Mouse (Mus musculus) myocyte (in vitro differentiated cells): ENCODE measurements at regions not wholly inside any gene's neighbourhood (a gene's known extent, or its start where the extent isn't known, plus 50 kb on each side); places are given as distances from the start of the nearest gene placed in this dataset.

Experiments
- E2F4 ChIP-seq: IDR thresholded peaks from one replicate; pipeline ENCODE4 v1.6.1; 2011; ENCODE audit warnings: mild to moderate bottlenecking, control low read depth, moderate library complexity; ENCODE audit not compliant: insufficient read depth
- MAX ChIP-seq: IDR thresholded peaks from one replicate; pipeline ENCODE4 v1.6.1; 2011; ENCODE audit warnings: low read depth, mild to moderate bottlenecking, control low read depth
- MYOG ChIP-seq, 3 experiments: IDR thresholded peaks; one replicate each; pipeline ENCODE4 v1.6.1; 2011; ENCODE audit warnings: control low read depth in 2 of 3, low read depth in 2 of 3, mild to moderate bottlenecking in 2 of 3; ENCODE audit not compliant: insufficient read length in 2 of 3, control insufficient read depth in 1 of 3, insufficient read depth in 1 of 3
- POLR2A ChIP-seq: IDR thresholded peaks from one replicate; pipeline ENCODE4 v1.6.1; 2011; ENCODE audit warnings: low read depth, mild to moderate bottlenecking, control low read depth, moderate library complexity; ENCODE audit not compliant: insufficient read length
- SRF ChIP-seq: IDR thresholded peaks from one replicate; pipeline ENCODE4 v1.6.1; 2011; ENCODE audit warnings: low read depth; ENCODE audit not compliant: control insufficient read depth, insufficient read length
- TCF12 ChIP-seq: IDR thresholded peaks from one replicate; pipeline ENCODE4 v1.6.1; 2011; ENCODE audit warnings: mild to moderate bottlenecking, control low read depth; ENCODE audit not compliant: poor library complexity, insufficient read depth, severe bottlenecking
- USF1 ChIP-seq: IDR thresholded peaks from one replicate; pipeline ENCODE4 v1.6.1; 2011; ENCODE audit warnings: low read depth, mild to moderate bottlenecking, control low read depth, moderate library complexity

DNA sequence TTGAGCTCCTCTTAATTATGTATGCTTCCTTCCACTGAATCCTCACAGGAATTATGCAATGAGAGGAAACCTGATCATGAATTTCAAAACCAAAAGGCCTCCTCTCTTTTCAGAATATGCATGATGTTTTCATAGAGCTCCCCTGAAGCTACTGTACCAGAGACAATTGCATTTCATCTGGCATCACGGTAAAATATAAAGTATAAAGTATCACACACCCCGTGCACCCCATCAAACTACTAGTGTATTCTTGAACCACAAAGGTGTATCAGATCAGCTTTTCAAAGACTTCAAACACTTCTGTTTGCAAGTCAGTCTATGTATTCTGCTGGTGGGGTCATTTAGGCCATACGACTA is 144.4 kb upstream of the Cxadr start:
- TF ChIP-seq MYOG (IDR thresholded peaks at IDR 0.05; ENCODE audit: control insufficient read depth in 1 of 3, insufficient read depth in 1 of 3, insufficient read length in 2 of 3, low read depth in 2 of 3): no peak
- no peak for TF ChIP-seq USF1
- no peak for TF ChIP-seq E2F4
- no peak for TF ChIP-seq SRF
- TF ChIP-seq POLR2A: no peak
- no peak for TF ChIP-seq TCF12
- no peak for TF ChIP-seq MAX
